Mouse (Mus musculus) heart, postnatal 4 days (tissue): ENCODE measurements around the gene Calhm2. TPM values are rescaled to one million over a fixed set of nuclear protein-coding genes. Genes with fewer than 3 reads are reported as not detected.

Source experiments
- DNase-seq: peaks from one replicate; pipeline ENCODE4 v3.0.0; 2021
- total RNA-seq, 2 experiments: library from RNA; stranded (reverse); gene quantifications; 2 replicates each; pipeline ENCODE4 v1.2.3; 2021

Calhm2 gene
- total RNA-seq, 2 experiments from 2014 or later = 3.4 to 3.5 TPM

- peak; percentile 89 for DNase-seq
Measured at GRCm38 (mm10) chr19:47067924-47068611, 70.0 kb downstream of the Calhm2 start.

- peak; percentile 98 for DNase-seq
Measured at GRCm38 (mm10) chr19:47067096-47067882, 70.8 kb downstream of the Calhm2 start, which contains the start of gene Taf5. Taf5 (plus strand) TSS chr19:47067746.

GRCm38 (mm10) chr19:47065860-47066259, 72.2 kb downstream of the Calhm2 start:
- no peak for DNase-seq

- no peak for DNase-seq
Measured at GRCm38 (mm10) chr19:47057684-47058083, 80.4 kb downstream of the Calhm2 start.

Other genes with a start within 250 kb of the Calhm2 start
- under 1 TPM in 1 of 2 experiments, not detected in 1; 0.16 TPM for gene Ina, start 123.6 kb downstream of the Calhm2 start, total RNA-seq
- gene Nt5c2, start 123.1 kb downstream of the Calhm2 start, total RNA-seq = 100 to 1,000 TPM; 147 to 157 TPM
- gene Pcgf6, start 87.4 kb downstream of the Calhm2 start, total RNA-seq = 1 to 10 TPM; 3.9 to 4.2 TPM
- gene Taf5, start 70.5 kb downstream of the Calhm2 start, total RNA-seq = 1 to 10 TPM; 5.1 to 5.2 TPM
- gene Usmg5, start 47.6 kb downstream of the Calhm2 start, total RNA-seq = 1,000 to 10,000 TPM; 1,795 to 1,908 TPM
- gene Pdcd11, start 47.5 kb downstream of the Calhm2 start, total RNA-seq = 10 to 100 TPM; 15.4 to 15.5 TPM
- not detected for gene Calhm1, start 6.0 kb upstream of the Calhm2 start, total RNA-seq
- not detected for gene Calhm3, start 19.5 kb upstream of the Calhm2 start, total RNA-seq
- gene Neurl1a, start 40.5 kb upstream of the Calhm2 start, total RNA-seq = 1 to 10 TPM in 1 of 2 experiments, under 1 TPM in 1; 0.74 to 1.2 TPM